Mouse (Mus musculus): ENCODE data around the gene Trp63. TPM values are rescaled to one million over a fixed set of nuclear protein-coding genes. Genes with fewer than 3 reads are reported as not detected.

The Trp63 gene
- total RNA-seq, 4 experiments from 2014 or later: 0.17 to 0.21 TPM; not detected in 2

DNA sequence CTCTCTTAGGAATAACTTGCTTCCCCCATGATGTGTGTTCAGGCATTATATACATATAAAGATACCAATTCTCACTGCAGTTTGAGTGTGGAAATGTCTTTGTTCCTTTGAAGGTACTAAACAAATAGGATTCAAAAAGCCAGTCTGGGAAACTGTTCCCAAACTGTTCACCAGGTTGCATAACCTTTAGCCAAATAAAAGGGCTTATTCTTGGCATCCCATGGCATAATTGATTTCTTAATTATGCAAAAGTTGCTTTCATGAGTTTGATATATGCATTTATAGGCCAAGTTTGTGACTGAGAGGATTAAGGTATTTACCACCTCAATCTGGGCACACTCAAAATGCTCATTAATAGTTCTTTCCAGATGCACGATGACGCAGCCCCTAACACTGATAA lies 192.1 kb downstream of the Trp63 start:
- DNase-seq: no peak

DNA sequence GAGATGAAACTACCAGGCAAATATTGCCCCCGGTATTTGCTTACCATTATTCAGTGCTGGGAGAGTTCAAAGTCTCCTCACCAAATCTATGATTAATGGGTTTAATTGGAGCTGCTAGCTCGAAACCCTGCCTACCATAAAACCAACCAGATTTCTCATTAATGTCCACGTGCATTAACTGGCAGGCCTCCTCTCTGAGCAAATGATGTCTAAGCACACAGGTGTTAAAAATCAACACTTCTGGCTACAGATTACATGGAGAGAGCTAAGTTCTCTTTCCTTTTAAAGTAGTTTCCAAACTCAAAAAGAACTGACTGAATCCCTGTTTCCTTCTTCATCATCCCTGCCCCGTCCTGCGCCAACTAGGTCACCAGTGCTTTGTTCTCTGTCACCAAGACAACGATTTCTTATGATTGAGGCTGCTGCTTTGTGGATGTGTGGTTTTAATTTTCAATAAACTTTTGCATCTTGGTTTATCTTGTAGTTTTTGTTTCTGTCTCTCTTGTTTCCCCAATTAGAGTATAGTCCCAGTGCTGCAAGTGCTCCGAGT lies 193.9 kb downstream of the Trp63 start:
- no peak for DNase-seq

DNA sequence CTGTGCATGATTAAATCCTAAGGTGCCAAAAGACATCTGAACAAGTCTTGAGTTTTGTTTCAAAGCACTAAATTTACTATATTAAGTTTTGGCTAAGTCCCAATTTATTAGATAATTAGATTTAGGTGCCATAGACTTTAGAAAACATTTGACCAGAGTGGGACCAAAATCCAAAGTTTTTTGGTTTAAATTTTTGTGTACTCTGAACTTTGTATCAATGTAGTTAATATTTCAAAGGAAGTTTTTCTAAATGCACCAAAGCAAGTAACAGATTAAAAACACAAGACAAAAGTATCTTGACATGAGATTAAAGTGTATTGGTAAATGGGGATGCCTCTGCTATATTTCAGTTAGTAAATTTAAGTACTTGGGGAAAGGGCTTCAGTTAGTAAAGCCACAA lies 194.6 kb downstream of the Trp63 start:
- no peak for DNase-seq

DNA sequence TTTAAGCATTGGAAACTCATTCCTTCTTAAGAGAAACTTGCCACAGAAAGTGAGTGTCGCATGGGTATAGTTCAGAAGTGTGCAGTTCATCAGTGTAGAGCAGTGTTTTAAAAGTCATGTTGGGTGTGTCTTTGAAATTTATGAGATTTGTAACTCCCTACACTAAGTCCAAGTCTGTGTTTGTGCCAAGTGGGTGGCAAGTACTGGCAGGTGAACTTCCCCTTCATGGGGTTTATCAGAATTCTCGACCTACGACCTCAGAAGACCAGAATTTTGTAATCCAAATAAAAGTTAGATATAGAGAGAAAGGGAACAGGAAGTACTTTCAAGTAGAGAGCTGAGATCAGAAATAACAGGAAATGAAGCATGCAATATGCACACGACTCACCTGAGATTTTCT lies 215.5 kb downstream of the Trp63 start:
- DNase-seq: no peak

DNA sequence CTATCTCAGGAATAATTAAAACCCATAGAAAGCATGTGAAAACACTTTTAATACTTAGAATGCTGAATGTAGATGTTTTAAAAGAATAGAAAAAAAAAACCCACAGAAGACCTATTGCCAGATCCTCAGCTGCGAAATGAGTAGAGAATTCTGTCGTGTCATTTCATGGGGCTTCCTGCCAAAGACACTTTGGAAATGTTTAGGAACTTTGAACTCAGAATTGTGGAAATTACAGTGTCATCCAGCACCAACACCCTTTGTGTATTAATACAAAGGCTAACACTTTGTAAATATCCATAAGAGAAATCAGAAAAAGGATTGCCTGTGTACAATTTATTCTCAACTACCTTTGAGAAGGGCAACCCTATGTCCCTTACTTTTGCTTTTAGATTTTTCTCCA lies 216.1 kb downstream of the Trp63 start:
- no peak for DNase-seq

DNA sequence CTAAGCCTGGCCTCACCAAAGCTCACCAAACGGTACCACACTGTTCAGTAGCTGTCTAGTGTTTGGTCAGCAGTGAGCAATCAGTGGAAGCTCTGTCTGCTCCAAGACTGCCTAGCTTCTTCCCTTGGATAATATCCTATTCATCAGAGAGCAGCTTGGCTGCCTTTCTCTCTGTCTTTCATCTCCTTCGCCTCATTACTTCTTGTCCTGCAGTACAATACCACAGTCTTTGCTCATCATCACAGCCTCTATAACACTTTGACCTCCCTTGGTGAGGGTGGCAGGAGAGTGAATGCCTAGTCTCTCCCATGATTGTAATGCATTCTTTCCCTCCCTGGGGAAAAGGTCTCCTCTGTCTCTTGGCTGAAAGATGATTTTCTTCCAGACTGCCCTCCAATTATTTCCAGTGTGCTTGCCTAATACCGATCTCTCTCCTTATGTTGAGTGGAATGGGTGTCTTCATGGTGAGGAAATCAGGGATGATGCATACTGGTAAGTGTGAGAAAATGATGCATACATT lies 216.9 kb downstream of the Trp63 start:
- no peak for DNase-seq

DNA sequence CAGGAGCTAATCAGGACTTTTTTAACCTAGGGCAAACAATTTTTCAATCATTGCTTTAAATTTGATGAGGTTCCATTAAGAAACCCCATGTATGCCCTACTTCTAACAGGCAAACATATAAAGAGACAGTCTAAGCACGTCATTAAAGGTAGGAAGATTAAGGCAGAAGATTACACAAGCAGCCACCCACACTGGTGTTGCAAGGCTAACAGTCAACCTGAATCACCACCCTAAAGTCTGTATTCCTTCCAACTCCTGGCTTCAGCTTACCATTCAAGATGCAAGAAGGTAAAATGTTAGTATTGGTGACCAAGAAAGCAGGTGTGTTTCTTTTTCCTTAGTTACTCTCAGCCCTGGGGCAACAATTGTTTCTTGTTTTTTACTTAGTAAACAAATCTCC lies 228.6 kb downstream of the Trp63 start:
- no peak for DNase-seq

DNA sequence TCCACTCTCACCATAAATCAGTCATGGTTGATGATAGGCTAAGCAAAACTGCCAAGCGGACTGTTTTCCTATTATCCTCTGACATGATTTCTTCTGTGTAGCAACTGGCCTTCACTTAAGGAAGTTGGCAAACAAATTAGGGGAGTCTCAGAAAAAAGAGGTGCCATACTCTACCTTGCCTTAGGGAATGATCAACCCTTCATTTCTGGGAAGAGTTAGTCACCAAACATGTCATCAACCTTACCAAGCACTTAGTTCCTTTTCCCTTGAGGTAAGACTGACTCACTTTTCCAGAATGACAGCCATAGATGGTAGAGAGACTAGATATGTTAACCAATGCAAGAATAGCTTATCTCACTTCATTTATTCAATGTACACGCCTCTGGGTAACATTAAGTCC lies 250.6 kb downstream of the Trp63 start:
- no peak for DNase-seq

Measured in adrenal gland, adult 8-10 months (tissue).